Mouse (Mus musculus): ENCODE data around the gene Sh3bp2. TPM values are rescaled to one million over a fixed set of nuclear protein-coding genes. Genes with fewer than 3 reads are reported as not detected.
"Not testable (repeated sequence)": the region's sequence is repeated elsewhere in the genome, so short reads cannot be mapped to it uniquely, and the experiment has no call there.

Gene Sh3bp2
- polyA plus RNA-seq, 1 experiment from 2014 or later = 6.1 TPM

DNA sequence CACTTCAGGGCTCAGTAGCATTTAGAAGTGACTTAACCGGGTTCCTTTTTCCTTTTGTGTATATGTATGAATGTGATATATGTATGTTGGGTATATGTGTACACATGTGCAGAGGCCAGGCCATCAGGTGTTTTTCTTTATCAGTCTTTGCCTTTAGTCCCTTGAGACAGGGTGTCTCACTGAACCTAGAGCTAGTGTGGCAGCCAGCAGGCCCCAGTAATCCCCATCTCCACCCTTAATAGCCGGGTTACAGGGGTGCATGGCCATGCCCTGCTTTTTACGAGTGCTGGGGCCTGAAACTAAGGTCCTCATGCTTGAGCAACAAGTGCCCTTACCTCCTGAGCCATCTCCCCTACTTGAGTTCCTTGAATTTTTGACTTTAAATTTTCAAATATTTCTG, 45.9 kb downstream of the Sh3bp2 start:
- H3K4me2 ChIP-seq (replicated peaks; ENCODE audit: low read depth) = no peak overlapping the region

DNA sequence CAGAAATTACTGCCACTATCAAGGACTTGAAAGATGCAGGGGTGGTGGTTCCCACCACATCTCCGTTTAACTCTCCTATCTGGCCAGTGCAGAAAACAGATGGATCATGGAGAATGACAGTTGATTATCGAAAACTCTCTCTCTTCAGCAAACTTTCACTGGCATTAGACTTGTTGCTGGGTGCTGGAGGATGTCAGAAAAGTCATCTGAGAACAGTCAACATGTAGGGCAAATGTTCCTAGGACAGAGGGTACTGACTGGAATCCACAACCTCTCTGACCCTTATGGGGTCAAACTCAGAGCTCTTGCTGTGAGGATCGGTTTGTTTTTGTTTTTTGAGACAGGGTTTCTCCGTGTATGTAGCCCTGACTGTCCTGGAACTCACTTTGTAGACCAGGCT, 46.9 kb downstream of the Sh3bp2 start:
- WGBS = 56% methylated on average over 4 of the region's 4 CpGs
- not testable (repeated sequence) for H3K27ac ChIP-seq (ENCODE audit: low read depth, low read length); H3K9me3 ChIP-seq (ENCODE audit: control insufficient read depth); ATAC-seq; H3K4me1 ChIP-seq (replicated peaks; ENCODE audit: control insufficient read depth, insufficient read depth, low read length); H3K27me3 ChIP-seq (replicated peaks; ENCODE audit: control insufficient read depth, insufficient read depth, low read length); H3K36me3 ChIP-seq (ENCODE audit: control insufficient read depth, insufficient read depth); H3K4me3 ChIP-seq (ENCODE audit: low read depth, low read length)
- peak overlapping the region; percentile 55; the same call in 1 of the 2 replicates for H3K9ac ChIP-seq (ENCODE audit: low read depth, low read length)
- peak overlapping the region; percentile 73 for H3K4me2 ChIP-seq (replicated peaks; ENCODE audit: low read depth)

More for the DNA sequence above, 45.9 kb downstream of the Sh3bp2 start:
- WGBS = 79% methylated on average over 3 of the region's 3 CpGs
- H3K9ac ChIP-seq (ENCODE audit: low read depth, low read length) = no peak overlapping the region
- no peaks in the 10 kb centered on the region for H3K36me3 ChIP-seq (ENCODE audit: control insufficient read depth, insufficient read depth)
- H3K9me3 ChIP-seq (ENCODE audit: control insufficient read depth) = no peaks in the 10 kb centered on the region
- no peak overlapping the region for H3K27ac ChIP-seq (ENCODE audit: low read depth, low read length)
- ATAC-seq = no peak
- TF ChIP-seq CTCF (IDR thresholded peaks at IDR 0.05; ENCODE audit: low read depth) = no peak
- no peaks in the 10 kb centered on the region for H3K4me1 ChIP-seq (replicated peaks; ENCODE audit: control insufficient read depth, insufficient read depth, low read length)
- no peaks in the 10 kb centered on the region for H3K27me3 ChIP-seq (replicated peaks; ENCODE audit: control insufficient read depth, insufficient read depth, low read length)
- H3K4me3 ChIP-seq (ENCODE audit: low read depth, low read length) = no peak overlapping the region

DNA sequence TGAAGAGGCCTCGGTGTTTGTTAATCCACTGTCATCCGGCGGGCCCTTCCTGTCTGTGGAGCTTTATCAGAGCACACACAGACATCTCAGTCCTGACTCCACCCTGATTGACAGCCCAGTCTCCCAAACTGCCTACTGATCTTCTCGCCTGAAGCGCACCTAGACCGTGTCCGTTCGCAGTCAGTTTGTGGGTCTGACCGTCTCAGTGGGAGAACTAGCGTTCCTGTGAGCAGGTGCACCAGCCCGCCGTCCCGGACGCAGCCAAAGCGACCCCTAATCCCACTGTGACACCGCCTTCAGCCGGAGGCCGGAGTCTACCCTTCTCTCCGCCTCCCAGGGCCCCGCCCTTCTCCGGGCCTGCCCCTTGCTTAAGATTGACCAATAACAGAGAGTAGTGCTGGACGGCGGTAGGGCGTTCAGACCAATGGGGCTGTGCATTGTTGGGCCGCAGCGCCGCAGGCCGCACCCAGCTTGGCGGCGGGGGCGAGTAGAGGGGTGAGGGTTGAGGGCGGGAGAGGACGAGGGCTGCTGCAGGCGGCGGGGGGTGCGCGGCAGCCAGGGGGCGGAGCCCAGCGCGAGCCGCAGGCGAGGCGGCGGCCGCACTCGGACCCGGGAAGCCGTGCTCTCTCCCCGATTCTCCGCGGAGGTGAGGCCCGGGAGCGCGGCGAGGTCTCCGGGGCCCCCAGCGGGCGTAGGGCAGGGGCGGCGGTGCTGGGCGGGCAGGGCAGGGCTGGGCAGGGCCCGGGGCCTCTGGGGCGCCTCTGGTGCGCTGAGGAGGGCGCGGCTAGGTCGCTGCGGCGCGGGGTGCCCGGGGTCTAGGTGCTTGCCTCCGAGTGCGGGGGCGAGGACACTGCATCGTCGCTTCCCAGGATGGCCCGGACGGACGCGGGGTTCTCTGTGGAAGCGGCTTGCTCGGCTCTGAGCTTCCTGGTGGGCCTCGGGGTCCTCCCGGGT, 47.9 kb downstream of the Sh3bp2 start, which contains the start of gene Add1:
TSS of gene Add1 (plus strand) at position 397 of the 954 bp plus-strand sequence.
- Histone ChIP-seq H3K36me3 (ENCODE audit: control insufficient read depth, insufficient read depth) (no peaks in the 10 kb centered on the region), H3K4me1 (replicated peaks; ENCODE audit: control insufficient read depth, insufficient read depth, low read length) (no peaks in the 10 kb centered on the region), H3K9me3 (ENCODE audit: control insufficient read depth) (no peaks in the 10 kb centered on the region), H3K27ac (ENCODE audit: low read depth, low read length) (peak within 1 kb of the TSS; percentile 96), H3K4me3 (ENCODE audit: low read depth, low read length) (peak within 1 kb of the TSS; percentile 83), H3K4me2 (replicated peaks; ENCODE audit: low read depth) (peak within 1 kb of the TSS; percentile 73), H3K9ac (ENCODE audit: low read depth, low read length) (peak within 1 kb of the TSS; percentile 85), H3K27me3 (replicated peaks; ENCODE audit: control insufficient read depth, insufficient read depth, low read length) (no peaks in the 10 kb centered on the region)
- peak; percentile 43 for TF ChIP-seq CTCF (IDR thresholded peaks at IDR 0.05; ENCODE audit: low read depth)
- ATAC-seq = peak; percentile 99
- WGBS = under 1% methylated on average over 79 of the region's 84 CpGs

DNA sequence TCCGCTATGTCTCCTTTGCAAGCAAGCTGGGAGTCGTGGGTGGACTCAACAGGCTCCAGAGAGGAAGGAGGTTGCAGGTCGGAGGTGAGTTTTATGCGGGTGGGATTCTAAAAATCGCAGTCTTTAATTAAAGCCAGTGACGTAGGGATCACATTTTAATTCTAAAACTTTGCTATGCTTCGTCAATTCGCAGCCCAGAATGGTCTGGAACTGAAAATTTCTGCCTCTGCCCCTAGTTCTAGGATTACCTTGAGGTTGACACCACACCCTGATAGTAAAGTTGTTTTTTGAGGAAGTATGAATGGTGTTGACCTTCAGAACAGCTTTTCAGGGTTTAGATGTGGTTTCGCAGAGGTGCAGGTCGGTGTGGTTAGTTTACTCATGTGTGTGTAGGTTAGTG, 49.1 kb downstream of the Sh3bp2 start:
- H3K27ac ChIP-seq (ENCODE audit: low read depth, low read length) = peak overlapping the region; percentile 9; the same call in 1 of the 2 replicates
- H3K4me3 ChIP-seq (ENCODE audit: low read depth, low read length) = peak overlapping the region; percentile 83
- WGBS = 16% methylated on average over 10 of the region's 10 CpGs
- H3K27me3 ChIP-seq (replicated peaks; ENCODE audit: control insufficient read depth, insufficient read depth, low read length) = no peaks in the 10 kb centered on the region
- H3K9ac ChIP-seq (ENCODE audit: low read depth, low read length) = peak overlapping the region; percentile 85
- ATAC-seq = no peak
- no peaks in the 10 kb centered on the region for H3K36me3 ChIP-seq (ENCODE audit: control insufficient read depth, insufficient read depth)
- no peaks in the 10 kb centered on the region for H3K4me1 ChIP-seq (replicated peaks; ENCODE audit: control insufficient read depth, insufficient read depth, low read length)
- TF ChIP-seq CTCF (IDR thresholded peaks at IDR 0.05; ENCODE audit: low read depth) = no peak
- H3K9me3 ChIP-seq (ENCODE audit: control insufficient read depth) = no peaks in the 10 kb centered on the region
- H3K4me2 ChIP-seq (replicated peaks; ENCODE audit: low read depth) = peak overlapping the region; percentile 73

DNA sequence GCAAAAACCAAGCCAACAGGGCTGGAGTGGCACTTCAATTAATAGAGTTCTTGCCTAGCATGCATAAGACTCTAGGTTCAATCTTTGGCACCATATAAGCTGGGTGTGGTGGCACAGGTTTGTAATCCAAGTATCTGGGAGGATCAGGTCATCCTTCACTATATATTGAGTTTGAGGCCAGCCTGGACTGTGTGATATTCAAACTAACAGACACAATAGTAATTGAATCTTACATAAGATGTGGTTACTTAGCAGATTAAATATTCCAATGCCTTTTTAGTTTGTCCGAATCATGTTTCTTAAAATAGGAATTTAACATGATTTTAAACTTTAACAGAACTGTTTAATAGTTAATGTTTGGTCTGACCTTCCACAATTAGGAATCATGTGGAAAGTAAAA, 50.6 kb downstream of the Sh3bp2 start:
- H3K27ac ChIP-seq (ENCODE audit: low read depth, low read length) = no peak overlapping the region
- no peaks in the 10 kb centered on the region for H3K4me1 ChIP-seq (replicated peaks; ENCODE audit: control insufficient read depth, insufficient read depth, low read length)
- no peaks in the 10 kb centered on the region for H3K9me3 ChIP-seq (ENCODE audit: control insufficient read depth)
- no peak for TF ChIP-seq CTCF (IDR thresholded peaks at IDR 0.05; ENCODE audit: low read depth)
- H3K4me2 ChIP-seq (replicated peaks; ENCODE audit: low read depth) = no peak overlapping the region
- H3K36me3 ChIP-seq (ENCODE audit: control insufficient read depth, insufficient read depth) = no peaks in the 10 kb centered on the region
- no peak overlapping the region for H3K9ac ChIP-seq (ENCODE audit: low read depth, low read length)
- ATAC-seq = no peak
- no peak overlapping the region for H3K4me3 ChIP-seq (ENCODE audit: low read depth, low read length)
- 93% methylated on average over 1 of the region's 1 CpGs for WGBS
- no peaks in the 10 kb centered on the region for H3K27me3 ChIP-seq (replicated peaks; ENCODE audit: control insufficient read depth, insufficient read depth, low read length)

DNA sequence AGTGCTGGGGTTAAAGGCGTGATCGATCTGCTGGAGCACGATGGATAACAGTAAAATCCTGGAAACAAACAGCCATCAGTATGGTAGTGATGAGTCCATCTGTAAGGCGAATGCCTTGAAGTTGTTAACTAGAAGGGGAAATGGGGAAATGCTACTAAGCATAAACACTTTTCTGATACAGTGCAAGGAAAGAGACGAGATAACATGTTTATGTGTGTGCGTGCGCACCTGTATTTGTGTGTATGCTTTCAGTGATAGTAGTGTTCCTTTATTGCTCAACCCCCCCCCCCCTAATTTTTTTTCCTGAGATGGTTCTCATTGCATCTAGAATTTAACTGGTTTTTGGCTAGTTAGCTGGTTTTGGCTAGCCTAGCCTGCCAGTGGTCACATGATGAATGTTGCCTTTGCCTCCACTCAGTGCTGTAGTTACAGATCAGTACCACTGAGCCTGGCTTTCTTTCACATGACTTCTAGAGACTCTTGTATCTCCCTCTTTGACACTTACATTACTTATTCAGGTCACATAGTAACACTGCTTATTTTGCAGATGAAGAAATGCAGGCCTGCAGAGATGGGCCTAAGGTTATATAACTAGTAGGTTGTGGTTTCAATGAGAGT, 52.5 kb downstream of the Sh3bp2 start:
- TF ChIP-seq CTCF (IDR thresholded peaks at IDR 0.05; ENCODE audit: low read depth) = no peak
- 92% methylated on average over 7 of the region's 7 CpGs for WGBS

More for the DNA sequence above, 52.5 kb downstream of the Sh3bp2 start:
- Histone ChIP-seq H3K4me2 (replicated peaks; ENCODE audit: low read depth) (no peak overlapping the region), H3K4me3 (ENCODE audit: low read depth, low read length) (no peak overlapping the region), H3K9ac (ENCODE audit: low read depth, low read length) (no peak overlapping the region), H3K4me1 (replicated peaks; ENCODE audit: control insufficient read depth, insufficient read depth, low read length) (no peaks in the 10 kb centered on the region; the same call in 1 of the 2 replicates), H3K36me3 (ENCODE audit: control insufficient read depth, insufficient read depth) (no peaks in the 10 kb centered on the region), H3K27ac (ENCODE audit: low read depth, low read length) (no peak overlapping the region), H3K27me3 (replicated peaks; ENCODE audit: control insufficient read depth, insufficient read depth, low read length) (no peaks in the 10 kb centered on the region), H3K9me3 (ENCODE audit: control insufficient read depth) (no peaks in the 10 kb centered on the region)
- no peak for ATAC-seq

All from intestine, postnatal 0 days (tissue).